Mouse (Mus musculus) embryonic fibroblast, embryonic 13.5 days (primary cell): ENCODE measurements around the gene Fnbp1.

Experiments
- CTCF ChIP-seq: IDR thresholded peaks from 2 replicates; pipeline ENCODE4 v1.5.1; 2011; ENCODE audit warnings: mild to moderate bottlenecking, control low read depth, low read length, moderate library complexity, borderline replicate concordance; ENCODE audit not compliant: insufficient read depth
- POLR2A ChIP-seq: IDR thresholded peaks from 2 replicates; pipeline ENCODE4 v1.6.1; 2011; ENCODE audit warnings: low read depth, mild to moderate bottlenecking, control low read depth, low read length, moderate library complexity

GRCm38 (mm10) chr2:31141074-31141866 lies 538 bp downstream of the Fnbp1 start:
- TF ChIP-seq POLR2A (no peak), CTCF (no peak)
